Mouse (Mus musculus) neural tube, embryonic 10.5 days (tissue): ENCODE results near the gene Sh3bp5.

Experiments used
- DNase-seq: peaks from one replicate; pipeline ENCODE4 v3.0.0-alpha.2; 2017; ENCODE audit warnings: low spot score; ENCODE audit errors: extremely low spot score

Sh3bp5 gene

GRCm38 (mm10) chr14:31345367-31345766 is 90.5 kb downstream of the Sh3bp5 start:
- no peak for DNase-seq

GRCm38 (mm10) chr14:31343241-31343640 is 92.6 kb downstream of the Sh3bp5 start:
- no peak for DNase-seq

- no peak for DNase-seq
Observed at GRCm38 (mm10) chr14:31337947-31338346, 97.9 kb downstream of the Sh3bp5 start.

DNA sequence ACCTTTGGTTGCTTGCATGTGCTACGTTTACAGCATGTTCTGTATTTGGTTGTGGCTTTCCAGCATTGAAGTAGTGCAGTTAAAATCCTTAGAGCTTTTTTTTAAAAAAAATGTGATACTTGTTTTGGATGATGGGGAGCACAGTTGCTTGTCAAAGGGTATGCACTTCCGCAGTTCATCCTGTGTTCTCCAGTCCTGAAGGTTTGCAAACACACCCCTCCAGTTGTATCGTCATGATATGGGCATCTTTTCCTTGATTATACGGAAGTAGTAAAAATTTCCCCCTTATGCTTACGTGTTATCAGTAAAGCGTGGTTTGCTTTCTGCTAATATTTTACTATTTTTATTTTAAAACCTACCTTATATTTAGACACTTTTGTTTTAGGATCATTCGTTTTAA is 98.5 kb downstream of the Sh3bp5 start:
- no peak for DNase-seq

GRCm38 (mm10) chr14:31336369-31337155 is 99.3 kb downstream of the Sh3bp5 start, which contains the start of gene Capn7:
Capn7 (plus strand) TSS chr14:31336638.
- peak; percentile 100 for DNase-seq

DNA sequence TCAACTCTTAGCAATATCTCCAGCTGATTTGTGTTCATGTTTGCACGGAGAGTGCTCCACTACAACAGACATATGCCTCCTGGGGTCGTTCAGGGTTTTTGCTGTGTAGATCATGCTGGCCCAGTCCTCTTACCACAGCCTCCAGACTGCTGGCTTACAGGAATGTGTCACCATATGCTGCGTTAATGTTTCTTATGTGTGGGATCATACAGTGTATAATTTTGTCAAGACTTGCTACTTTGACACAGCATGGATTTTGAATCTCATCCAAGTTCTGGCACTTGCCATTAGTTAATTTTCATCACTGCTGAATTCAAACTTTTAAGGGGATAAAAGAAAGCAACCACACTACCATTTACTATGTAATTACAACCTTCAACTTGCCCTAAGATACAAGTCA is 100.1 kb downstream of the Sh3bp5 start:
- no peak for DNase-seq

DNA sequence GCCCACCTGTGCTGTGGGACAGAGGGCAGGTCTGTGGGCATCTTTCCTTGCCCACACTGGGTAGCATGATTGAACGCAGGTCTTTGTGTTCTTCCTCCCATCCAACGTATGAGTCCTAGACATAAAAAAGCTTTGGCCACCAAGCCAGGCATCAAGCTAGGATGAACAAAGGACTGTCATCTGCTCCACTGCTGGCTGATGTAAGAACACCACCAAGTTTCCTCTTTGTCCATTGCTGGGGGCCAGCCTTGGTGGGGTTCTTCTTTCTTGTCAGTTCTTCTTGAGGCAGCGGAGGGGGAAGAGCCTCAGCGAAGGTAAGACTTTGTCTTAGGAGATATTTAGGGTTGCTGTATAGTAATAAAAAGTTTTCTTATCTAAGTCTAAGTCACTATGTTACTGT is 104.9 kb downstream of the Sh3bp5 start:
- DNase-seq: no peak

DNA sequence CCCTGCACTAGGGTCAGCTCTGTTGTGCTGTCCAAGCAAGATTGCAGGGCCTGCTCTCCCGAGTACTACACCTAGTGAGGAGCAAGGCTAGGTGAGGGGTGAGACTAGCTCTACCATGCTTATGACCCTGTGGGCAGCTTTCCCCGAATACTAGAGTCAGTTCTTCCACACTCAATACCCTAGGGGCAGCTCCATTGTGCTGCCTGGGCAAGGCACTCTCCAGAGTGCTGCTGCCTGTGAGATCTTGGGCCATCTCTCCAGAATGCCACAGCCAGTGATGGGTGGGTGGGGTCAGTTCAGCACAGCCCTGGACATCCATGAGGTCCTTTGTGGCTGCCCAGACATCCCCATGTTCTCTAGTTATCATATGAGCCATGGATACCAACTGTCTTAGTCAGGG is 106.1 kb downstream of the Sh3bp5 start:
- DNase-seq: no peak

DNA sequence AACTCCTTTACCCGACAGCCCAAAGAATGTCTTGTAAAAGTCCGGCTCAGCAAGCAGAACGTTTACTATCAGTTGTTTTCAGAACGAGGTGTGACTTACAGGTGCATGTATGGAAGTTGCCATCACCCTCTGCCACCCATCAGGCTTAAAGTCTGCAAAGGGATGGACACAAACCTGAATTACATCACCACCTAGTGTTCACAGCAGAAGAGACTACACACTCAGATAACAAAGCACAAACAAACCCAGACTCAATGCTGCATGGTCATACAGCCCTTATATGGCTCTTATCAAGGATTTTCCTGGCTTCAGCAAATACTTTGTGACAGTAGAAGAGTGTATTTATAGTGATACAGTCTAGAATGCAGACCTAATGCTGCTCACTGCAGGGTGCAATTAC is 108.2 kb downstream of the Sh3bp5 start:
- no peak for DNase-seq

GRCm38 (mm10) chr14:31327196-31327595 is 108.7 kb downstream of the Sh3bp5 start:
- DNase-seq: no peak

GRCm38 (mm10) chr14:31326770-31327169 is 109.1 kb downstream of the Sh3bp5 start:
- no peak for DNase-seq

GRCm38 (mm10) chr14:31325551-31325950 is 110.3 kb downstream of the Sh3bp5 start:
- no peak for DNase-seq

- no peak for DNase-seq
Observed at GRCm38 (mm10) chr14:31324851-31325250, 111.0 kb downstream of the Sh3bp5 start.

DNA sequence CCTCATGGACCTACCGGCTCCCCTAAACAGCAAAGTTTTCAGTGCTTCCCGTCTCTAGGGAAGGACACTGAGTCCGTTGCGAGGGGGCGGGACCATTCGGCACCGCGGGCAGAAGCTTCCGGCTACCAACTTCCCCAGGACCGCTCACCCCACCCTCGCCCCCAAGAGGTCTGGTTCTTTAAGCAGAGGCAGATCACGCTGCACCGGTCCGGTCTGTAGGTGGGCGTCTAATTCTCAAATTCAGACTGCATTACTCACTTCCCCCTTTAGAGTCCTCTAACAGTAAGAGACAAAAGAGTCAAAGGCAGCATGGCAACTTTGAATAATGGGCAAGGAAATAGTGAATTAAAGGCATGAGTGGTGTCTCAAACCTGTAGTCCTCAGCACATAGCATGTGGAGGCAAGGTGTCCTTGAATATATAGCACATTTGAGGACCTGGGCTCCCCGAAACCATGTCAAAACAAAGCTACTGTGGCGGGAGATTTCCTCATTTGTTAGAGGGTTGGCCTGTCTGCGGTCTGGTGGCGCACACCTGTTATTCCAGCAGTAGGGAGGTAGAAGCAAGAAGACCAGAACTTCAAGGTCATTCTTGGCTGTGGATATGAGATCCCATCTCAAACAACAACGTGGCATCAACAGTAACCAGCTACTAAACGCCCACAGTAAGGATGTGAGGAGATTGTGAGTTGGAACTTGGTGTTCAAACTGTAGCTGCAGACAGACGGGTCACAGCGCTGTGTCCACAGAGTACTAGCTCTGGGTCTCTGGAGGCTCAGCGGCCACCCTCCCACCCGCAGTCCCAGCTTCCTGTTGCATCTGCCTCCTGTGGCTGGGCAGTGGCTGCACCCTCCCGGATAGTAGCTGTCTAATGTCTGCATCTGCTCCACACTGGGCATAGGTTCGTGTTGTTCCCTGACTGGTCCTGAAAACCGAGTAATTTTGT is 111.8 kb downstream of the Sh3bp5 start, which contains the start of gene Dnah1:
Dnah1 (minus strand) TSS at position 48 of the 944 bp plus-strand sequence.
- DNase-seq: peak; percentile 37

DNA sequence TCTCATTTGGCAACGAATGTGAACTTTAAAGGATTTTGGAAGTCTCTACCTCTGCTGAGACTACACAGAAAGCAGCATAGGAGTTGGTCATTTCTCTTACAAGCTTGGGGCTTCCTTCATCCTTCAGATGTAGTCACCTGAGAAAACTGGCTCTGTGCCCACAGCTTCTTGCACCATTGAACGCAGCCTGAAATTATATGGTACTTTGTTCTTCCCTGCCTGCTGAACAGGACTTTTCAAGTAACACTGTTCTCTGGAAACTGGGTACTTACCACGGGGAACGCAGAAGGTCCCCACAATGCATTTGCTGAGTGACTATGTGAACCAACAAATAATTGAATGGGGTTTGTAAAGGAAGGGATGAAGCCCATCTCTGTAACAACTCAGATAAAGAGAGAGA is 112.7 kb downstream of the Sh3bp5 start:
- DNase-seq: no peak

GRCm38 (mm10) chr14:31322191-31322590 is 113.7 kb downstream of the Sh3bp5 start:
- no peak for DNase-seq

GRCm38 (mm10) chr14:31321181-31321580 is 114.7 kb downstream of the Sh3bp5 start:
- no peak for DNase-seq

- DNase-seq: no peak
Observed at GRCm38 (mm10) chr14:31319546-31319945, 116.3 kb downstream of the Sh3bp5 start.

- no peak for DNase-seq
Observed at GRCm38 (mm10) chr14:31317754-31318153, 118.1 kb downstream of the Sh3bp5 start.

- no peak for DNase-seq
Observed at GRCm38 (mm10) chr14:31316613-31317012, 119.3 kb downstream of the Sh3bp5 start.

- DNase-seq: no peak
Observed at GRCm38 (mm10) chr14:31313192-31313591, 122.7 kb downstream of the Sh3bp5 start.
